Mouse (Mus musculus) brain, embryonic 18.5 days (tissue): ENCODE results near the gene Iqsec1.

ENCODE experiments used
- DNase-seq: peaks from one replicate; pipeline ENCODE4 v3.0.0-alpha.2; 2012; ENCODE audit warnings: low read depth, low spot score

Gene Iqsec1

DNA sequence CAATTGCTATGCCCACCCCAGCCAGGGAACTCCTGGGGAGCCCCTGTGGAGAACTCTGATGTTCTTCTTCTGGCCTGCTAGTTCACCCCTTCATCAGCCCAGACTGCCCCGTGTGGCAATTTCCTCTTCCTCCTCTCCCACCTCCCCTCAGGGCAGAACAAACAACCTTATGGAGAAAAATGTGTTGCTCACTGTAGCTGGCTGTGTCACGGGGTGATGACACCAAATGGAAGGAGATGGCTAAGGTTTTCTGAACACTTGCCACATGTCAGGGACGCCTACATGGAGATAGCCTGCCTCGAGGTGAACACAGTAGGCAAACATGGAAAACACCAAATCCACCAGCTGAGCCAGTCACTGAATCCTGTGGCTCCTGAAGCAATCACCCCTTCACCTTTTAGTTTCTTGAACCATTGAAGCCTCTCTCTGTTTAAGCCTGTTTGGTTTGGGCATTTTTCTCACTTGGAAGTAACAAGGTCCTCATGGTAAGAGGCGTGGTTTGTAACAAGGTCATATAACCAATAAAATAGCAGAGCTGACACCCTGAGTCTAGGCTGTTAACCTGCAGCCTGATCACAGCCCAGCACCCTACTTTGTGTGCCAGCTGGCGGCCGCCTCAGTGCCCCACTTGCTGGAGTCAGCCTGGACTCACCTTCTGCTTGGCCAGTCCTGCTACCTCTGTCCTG is 233.4 kb downstream of the Iqsec1 start:
- no peak for DNase-seq

DNA sequence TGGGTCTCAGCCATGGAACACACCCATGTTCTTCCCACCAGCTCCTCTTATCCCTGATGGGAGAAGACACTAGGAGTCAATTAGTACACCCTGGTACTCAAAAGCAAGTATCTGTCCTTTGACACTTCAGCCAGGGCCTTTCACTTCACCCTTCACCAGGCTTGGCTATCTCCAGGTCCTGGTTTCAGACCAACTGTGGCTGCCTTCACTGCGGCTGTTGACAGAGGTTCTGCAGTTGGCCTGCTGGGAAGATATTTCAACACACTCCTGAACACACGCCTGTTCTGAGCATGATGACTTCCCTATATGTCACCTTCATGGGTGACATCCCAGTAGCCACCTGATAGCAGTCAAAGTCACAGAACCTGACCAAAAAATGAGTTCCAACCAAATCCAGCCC is 234.4 kb downstream of the Iqsec1 start:
- DNase-seq, result no peak

DNA sequence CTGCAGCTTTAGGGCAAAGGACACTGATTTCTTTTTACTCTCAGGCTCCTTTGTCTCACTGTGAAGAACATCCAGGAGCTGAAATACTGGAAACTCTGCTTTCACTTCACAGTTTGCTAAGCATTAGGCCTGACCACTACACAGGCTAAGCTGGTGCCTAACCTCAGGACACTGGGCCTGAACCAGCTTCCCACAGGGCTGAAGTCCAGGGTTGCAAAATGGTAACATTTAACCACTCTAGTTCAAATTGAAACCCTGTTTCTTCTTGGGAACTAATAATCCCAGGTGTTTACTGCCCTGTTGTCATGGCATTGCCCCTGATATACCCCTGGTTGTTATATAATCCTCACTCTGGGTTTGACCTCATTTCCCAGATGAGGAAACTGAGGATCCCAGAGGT is 234.8 kb downstream of the Iqsec1 start:
- DNase-seq, result no peak

DNA sequence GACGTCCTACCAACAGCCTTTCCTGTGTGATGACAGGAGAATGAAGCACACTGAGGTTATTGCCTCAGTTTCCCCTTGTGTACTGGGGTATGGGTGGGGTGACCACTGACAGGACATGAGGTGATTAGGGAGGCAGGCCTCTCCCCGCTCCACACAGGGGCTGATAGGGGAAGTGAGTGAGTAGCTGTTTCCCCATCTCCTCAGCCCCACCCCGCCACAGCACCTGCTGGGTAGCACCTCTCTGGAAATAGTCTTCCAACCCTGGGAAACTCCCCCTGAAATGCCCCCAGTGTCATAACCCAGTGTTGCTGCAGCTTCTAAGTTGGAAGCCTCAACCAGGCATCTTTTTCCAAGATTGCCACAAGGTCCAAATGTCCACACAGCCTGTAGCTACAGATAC is 236.9 kb downstream of the Iqsec1 start:
- DNase-seq, result no peak

DNA sequence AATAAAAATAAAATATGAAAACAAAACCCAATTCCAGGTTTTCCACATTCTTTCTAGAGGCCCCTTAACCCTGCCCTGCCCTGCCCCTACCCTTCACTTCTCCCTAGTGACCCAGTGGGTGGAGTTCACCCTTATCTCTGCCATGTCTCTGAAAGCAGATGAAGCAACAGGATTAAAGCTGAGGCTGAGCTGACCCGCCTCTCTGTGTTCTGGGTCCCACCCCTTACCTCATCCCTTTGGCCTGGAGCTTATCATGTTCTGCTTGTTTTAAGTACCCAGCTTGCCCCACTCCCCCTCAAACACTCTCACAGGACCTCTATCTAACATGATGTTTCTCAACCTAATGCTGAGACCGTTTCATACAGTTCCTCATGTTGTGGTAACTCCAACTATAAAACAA is 238.4 kb downstream of the Iqsec1 start:
- DNase-seq, result no peak

DNA sequence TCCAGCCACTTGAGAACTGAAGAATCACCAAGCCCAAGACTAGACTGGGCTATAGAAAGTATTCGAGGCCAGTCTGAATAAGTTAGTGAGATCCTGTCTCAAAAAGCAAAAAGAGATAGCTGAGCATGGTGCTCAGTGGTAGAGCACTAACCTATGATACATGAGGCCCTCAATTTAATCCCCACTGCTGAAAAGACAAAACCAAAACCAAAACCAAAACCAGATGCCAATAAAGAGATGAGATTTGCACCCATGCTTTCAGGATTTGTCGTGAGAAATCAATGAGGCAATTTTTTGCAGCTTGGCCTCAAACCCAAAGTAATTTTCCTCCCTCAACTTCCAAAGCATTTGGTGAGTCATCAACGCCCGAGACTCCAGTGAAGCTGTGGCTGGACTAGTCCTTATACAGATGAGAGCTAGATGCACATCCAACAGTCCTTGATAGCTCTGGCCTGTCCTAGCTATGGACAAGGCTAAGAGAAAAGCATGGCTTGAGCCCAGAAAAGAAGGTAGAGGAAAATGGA is 239.0 kb downstream of the Iqsec1 start:
- DNase-seq, result no peak

DNA sequence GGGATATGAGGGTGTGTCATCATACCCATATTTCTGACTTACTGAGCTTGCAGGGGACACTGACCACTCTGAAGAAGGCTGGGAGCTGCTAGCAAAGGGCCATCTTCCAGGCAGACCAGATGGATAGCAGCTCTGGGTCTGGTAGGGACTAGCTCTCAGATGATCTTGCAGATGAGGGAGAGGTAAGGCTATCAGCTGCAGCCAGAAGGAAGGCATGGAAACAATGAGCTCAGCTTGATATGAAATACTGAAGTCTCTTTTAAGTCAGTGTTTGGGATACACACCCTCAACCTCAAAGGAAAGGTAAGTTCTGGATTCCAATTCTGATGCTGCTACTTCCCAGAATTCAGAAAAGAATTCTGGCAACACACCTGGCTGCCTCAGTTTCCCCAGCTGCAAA is 239.5 kb downstream of the Iqsec1 start:
- no peak for DNase-seq

DNA sequence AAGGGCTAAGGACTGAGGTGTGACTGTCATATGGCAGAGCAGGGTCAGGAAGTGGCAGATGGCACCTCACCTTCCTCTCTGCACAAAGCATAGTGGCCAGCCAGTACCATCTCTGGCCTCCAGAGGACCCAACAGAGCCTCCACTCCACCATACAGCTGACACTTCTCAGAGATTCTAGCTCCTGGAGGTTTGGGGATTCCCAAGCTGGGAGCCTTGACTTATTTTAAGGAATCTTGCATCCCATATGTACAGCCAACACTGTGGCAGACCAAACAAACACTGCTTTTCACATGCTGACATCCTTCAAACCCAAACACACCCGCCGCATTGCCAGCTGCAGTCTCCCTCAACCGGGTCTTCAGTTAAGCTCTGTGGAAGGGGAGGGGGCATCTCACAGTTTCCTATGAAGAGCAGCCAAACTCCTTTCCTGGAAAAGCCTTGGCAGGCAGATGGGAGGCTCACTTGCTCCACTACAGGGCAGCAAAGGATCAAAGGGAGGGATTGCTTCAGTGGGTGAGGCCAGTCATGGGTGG is 242.1 kb downstream of the Iqsec1 start:
- peak; percentile 64 for DNase-seq

DNA sequence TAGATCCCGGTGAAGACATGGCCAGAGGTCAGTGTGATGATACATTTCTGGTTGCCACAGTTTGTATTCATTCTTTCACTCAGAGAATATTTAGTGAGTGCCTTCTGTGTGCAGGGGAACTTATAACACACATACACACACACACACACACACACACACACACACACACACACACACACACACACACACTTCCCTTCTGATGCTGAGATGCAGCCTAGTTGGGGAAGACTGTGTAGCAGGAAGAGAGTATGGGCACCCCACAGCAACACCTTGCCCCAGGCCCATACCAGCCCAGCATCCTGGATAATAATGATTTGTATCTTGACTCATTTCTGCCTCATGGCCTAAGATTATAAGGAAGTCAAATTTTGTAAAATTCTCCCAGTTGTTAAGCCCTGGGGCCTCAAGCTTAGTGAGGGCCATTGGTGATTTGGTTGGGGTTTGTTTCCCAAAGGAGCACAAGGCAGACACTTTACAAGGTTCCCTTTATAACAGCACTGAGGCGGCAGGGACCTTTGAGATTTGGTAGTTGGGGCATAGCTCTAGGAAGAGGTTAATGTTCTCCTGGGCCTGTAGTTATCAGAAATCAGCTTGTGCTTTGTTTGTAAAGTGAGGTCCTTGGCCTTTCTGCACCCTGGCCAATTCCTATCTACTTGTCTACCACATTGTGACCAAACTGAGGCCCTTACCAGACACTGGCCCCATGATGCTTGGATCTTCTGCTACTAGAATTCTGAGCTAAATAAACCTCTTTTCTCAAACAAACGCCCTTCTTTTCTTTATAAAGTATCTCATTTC is 242.9 kb downstream of the Iqsec1 start:
- no peak for DNase-seq

DNA sequence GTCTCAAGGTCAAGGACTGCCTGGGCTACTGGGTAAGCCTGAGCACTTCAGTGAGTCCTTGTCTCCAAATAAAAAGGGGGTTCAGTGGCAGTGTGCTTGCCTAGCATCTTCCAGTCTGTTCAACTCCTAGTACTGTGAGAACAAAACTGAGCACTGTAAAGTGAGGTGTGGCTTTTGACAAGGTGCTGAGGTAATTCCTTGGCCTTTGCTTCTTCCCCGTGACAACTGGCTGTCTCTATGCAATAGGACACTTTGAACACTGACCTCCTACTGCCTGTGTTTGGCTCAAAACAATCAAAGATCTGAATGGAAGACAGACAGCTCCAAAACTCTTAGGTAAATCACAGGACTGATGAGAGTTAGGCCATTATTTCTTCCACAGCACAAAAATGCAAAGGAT is 246.0 kb downstream of the Iqsec1 start:
- no peak for DNase-seq

DNA sequence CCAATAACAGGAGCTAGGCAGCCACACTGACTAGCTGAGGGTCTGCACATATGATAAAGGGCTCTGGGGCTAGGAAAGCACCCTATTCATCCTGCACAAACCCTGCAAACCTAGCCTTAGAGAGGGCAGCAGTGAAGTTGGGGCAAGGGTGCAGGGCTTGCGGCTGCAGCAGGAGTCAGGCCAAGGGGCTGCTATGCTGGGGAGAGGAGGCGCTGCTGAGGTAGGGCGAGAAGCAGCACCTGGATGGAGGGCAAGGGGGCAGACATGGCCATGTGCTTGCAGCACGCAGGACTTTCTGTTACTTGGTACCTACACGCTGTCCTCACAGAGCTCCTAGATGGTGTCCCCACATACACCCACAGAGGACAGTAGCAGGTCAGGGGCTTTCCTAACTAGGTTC is 246.8 kb downstream of the Iqsec1 start:
- DNase-seq, result no peak

DNA sequence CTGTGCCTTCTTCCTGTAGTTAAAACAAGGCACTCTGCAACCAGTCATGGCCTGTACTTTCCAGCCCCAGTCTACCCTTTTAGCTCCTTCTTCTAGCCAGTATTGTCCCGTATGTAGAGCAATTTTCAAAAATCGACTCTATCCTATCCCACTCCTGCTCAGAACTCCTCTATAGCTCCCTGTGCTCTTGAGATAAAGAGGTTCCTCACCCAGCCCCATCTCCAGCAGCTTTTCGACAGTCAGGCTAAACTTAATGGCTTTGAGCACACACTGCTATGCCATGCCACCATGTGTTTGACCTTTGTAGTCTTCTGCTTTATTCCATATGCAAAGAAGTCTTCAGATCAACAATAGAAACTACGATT is 247.4 kb downstream of the Iqsec1 start:
- no peak for DNase-seq

DNA sequence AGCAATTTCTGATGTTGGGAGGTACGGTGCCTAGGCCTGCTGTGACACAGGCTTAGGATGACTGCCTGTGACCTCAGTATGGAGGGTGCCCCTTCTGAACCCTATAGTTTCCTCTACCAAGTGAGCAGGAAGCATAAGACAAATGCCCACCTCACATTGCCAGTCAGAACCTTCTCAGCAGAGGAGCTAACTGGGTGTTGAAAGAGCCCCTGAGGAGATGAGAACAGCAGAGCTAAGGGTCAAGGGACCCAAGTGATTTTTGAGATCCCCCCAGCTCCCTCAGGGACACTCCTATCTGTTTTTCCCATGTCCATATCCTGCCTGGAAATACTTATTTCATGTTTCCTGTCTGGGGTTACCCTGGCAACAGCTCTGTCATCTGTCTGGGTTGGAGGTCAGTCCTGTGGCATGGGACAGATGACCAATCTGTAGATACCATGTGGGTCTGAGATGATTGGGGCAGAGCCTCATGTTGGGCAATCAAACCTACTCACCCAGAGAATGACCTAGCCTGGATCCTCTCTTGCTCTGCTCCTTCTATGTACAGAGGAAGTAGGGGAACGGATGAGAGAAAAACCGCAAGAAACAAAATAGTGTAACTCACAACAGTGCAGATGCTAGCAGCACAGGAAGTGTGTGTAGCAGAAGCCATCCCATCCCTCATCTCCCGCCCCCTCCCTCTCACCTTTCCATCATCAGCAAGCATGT is 248.0 kb downstream of the Iqsec1 start:
- DNase-seq, result no peak

DNA sequence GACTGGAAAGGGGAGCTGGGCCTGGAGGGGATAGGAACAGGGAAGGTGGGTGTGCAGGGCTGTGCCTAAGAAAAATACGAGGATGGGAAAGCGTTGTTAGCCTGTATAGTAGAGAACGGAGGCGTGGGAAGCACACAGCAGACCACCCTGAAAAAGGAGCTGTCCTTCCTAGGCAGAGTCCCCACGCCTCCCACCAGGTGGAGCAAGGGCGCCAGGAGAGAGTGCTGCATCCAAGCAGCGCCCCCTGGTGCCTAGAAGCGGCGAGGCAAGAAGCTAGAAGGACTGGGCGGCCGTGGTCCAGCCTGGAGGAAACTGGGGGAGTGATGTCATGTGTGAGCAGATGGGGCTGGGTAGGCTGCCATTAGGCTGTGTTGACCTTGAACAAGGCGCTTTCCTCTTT is 251.1 kb downstream of the Iqsec1 start:
- DNase-seq, result peak; percentile 73

DNA sequence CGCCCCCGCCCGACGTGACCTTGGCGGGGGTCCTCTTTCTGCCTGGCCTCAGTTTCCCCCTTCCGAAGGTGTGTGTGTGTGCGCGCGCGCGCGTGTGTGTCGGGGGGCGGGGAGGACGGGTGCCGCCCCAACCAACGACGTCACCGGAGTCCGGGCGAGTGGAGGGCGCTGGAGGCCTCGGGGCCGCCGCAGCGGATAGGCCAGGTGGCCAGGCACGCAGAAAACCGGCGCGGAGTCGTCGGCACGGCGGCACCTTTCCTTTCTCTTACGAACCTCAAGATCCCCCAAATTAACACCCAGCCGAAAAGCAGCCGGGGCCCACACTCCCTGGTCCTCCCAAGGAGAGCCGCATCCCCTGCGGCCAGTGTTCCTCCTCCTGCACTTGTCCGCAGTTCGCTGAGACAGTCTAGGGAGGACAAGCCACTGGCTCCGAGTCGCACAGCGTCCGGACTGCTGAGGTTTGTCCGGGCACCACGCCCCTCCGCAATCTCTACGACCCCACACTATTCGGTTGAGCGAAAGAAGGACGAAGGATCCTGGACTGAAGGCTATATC is 251.7 kb downstream of the Iqsec1 start:
- no peak for DNase-seq

DNA sequence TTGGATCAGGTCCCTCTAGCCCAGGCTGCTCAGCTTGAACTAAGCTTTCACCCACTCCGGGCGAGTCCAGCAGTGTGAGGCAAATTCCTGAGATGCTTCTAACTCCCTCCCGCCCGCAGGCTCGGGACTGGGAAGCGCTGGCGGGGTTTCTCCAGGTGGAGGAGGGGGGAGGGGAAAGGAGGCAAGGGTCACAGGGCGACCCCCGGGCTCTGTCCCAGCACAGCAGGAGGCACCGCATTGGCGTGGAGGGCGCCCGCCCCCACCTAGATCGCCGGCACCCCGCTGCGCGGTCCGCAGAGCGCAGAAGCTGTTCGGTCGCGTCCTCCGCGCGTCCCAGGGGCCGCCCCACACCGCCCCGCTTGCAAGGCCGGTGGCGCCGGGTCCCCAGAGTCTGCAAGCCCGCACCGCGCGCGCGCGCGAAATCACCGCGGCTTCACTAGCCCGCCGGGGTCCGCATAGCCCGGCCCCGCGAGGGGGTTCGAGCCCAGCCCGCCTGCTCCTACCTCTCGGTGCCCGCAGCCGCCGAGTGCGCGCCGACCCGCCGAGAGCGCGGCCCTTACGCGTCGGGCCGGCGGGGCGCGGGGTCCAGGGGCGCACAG is 252.3 kb downstream of the Iqsec1 start:
- DNase-seq, result no peak

DNA sequence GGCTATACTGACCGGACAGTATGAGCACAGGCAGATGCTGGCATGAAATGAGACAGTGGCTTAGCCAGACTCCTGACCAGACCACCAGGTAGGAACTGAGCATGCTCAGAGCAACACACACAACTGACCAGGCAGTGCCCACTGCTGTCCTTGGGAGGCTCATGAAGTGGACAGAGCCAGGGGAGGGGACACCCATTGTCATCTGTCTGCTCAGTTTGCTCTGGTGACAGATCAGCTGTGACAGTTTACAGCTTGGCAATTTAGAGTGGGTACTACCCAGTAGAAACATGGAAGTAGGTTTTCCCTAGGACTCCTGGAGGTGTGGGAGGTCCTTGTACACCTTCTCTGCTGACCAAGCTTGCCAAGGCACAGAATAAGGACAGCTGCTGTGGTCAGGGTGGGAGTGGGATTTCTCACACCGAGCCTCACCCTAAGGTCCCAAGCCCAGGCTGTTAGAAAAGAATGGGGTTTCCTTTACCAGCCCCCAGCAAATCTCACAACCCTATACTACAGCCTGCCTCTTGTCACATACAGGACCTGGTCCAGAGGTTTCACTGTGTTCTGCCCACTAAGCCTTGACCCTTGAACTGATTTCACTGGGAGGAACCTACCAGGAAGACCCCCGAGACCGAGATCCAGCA is 253.0 kb downstream of the Iqsec1 start:
- DNase-seq, result no peak

DNA sequence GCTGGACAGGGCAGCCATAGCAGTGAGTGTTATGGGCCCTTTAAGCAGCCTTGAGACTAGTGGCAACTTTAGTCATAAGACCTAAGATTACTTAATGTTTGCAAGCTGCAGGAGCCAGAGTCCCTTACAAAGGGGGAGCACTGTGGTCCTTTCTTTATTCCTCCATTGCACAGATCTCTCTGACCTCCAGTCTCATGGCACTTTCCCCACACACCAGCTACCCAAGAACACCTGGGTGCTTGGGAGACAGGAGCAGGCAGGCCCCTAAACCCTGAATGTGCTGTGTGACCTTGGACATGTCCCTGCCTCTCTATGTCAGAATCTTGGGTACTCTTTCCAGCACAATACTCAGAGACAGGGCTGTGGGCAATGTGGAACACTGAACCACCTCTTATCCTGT is 253.7 kb downstream of the Iqsec1 start:
- DNase-seq, result no peak

DNA sequence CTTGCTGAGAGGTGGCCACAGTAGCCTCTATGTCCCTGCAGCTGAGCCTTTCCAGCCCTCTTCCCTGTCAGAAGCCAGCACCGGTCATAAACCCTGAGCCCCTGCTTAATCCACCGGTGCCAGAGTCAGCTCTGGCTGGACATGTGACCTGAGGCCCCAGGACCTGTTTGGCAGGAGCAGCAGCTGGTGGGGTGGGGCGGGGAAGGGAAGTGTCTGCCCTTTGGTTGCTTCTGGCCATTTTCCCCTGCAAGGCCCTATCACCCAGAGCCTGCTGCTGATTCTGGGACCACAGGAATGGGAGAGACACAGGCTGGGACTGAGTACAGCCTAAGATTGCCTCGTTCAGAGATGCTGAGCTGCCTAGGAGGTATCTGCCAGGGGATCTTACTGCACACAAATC is 257.2 kb downstream of the Iqsec1 start:
- DNase-seq, result no peak

DNA sequence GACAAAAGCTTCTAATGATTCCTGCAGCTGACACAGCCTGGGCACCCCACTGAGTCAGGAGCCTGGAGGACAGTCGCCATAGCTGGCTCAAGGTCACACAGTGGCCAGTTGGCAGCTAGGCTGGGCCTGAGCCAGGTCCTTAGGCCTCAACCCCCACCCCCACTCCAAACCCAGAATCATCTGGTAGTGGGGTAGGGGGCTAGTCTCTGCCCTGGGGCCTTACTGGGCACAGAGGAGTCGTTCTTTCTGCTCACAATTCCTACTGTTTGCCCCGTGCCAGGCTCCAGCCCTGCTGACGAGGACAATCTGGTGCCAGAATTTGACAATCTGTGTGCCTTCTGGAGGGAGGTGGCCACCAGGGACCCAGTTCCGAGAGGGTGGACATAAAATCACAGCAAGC is 258.7 kb downstream of the Iqsec1 start:
- DNase-seq, result no peak

DNA sequence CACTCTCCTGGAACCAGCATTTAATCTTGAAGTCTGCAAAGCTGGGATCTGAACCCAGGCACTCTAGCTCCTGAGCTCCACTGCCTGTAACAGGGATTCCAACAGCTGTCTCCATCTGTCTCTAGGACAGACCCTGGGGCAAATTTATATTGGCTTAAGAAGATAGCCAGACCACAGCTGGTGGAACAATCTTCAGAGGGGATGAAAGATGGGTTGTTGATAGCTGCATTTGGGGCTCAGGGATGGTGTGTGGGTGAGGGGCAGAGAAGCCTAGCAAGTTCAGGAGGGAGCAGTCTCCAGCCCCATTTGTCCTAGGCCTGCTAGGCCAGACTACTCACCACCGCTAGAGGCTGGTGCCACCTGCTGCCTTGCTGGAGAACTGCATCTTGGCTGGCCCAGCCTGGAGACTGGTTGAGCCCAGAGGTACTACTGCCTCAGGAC is 260.0 kb downstream of the Iqsec1 start:
- no peak for DNase-seq
